Mouse (Mus musculus) left cerebral cortex, postnatal 10 days (tissue): ENCODE data around the gene Thbs3. TPM values are rescaled to one million over a fixed set of nuclear protein-coding genes. Genes with fewer than 3 reads are reported as not detected.

Experiments
- DNase-seq, 2 experiments: peaks; one replicate each; pipeline ENCODE4 v3.0.0; 2021 to 2022; ENCODE audit warnings: low spot score in 2 of 2, mixed read lengths in 1 of 2; ENCODE audit errors: extremely low spot score in 1 of 2
- intact Hi-C: fragments of 180-260 bp; cut with DNase I; formaldehyde crosslinking; loops from one replicate; pipeline ENCODE4 v1.15.1; 2025
- microRNA-seq: library from miRNA; unstranded; fragments of <30 nt; microRNA quantifications from one replicate; pipeline ENCODE4 v1.2.0, GENCODE M21; 2022
- total RNA-seq, 2 experiments: library from RNA; stranded (reverse); gene quantifications; 2 replicates each; pipeline ENCODE4 v1.2.3; 2021

The Thbs3 gene
- total RNA-seq, 2 experiments from 2014 or later = 27.8 to 31.4 TPM

DNA sequence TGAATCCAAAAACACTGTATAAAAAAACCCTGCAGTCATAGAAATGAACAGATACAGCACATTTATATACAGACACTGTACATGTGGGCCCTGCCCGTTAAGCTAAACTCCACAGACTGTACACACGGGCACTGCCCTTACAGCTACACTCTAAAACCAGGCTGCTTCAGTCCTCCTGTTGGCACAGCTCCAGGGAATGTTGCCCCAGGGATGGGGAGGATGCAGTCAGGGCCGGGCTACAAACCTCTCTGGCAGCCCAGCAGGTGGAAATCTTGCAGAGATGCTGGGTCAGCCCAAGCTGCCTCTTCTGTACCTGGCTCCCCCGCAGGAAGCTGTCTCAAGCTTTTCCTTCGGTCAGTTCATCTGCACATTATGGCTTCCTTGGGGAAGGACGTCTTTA, 56.8 kb downstream of the Thbs3 start:
- no peak for DNase-seq
- intact Hi-C loops = no loop called here

DNA sequence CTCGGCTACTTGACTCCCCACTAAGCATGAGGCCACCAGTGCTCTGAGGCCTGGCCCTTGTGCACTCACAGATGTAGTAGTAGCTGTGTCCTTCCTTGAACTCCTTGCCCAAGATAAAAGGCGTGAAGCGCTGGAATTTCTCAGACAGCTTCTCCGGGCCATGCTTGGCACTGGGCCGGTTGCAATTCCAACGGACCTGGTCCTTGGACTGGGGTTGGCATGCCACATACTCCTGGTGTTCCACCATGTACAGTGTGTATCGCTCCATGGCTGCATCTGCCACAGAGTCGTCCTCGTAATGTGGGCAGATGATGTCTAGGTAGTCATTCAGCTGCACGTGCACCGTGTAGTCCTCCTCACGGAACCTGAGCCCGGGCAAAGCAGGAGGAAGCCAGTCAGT, 61.1 kb downstream of the Thbs3 start:
- no peak for DNase-seq
- intact Hi-C loops = no loop called here

Small RNA genes within 50 kb of the gene (microRNA-seq; reads per million reads assigned to microRNA genes)
- gene Mir92b = 4,822 reads per million, percentile 91 among the genes with 10 or more reads in this experiment

Other genes starting within 250 kb of the Thbs3 start
- gene Rusc1, start 121.9 kb upstream of the Thbs3 start, total RNA-seq = 100 to 1,000 TPM; 208 to 210 TPM
- under 1 TPM in 1 of 2 experiments, not detected in 1; 0.19 TPM for gene Gm43738, start 114.1 kb upstream of the Thbs3 start, total RNA-seq
- gene Fdps, start 113.2 kb upstream of the Thbs3 start, total RNA-seq = 100 to 1,000 TPM; 165 to 177 TPM
- not detected for gene Pklr, start 79.0 kb upstream of the Thbs3 start, total RNA-seq
- 10 to 100 TPM; 37.0 to 48.6 TPM for gene Hcn3, start 55.0 kb upstream of the Thbs3 start, total RNA-seq
- 10 to 100 TPM; 42.3 to 47.3 TPM for gene Clk2, start 50.4 kb upstream of the Thbs3 start, total RNA-seq
- gene Scamp3, start 37.7 kb upstream of the Thbs3 start, total RNA-seq = 10 to 100 TPM; 80.5 to 81.1 TPM
- gene Fam189b, start 32.0 kb upstream of the Thbs3 start, total RNA-seq = 10 to 100 TPM; 59.6 to 66.2 TPM
- gene Gba, start 12.3 kb upstream of the Thbs3 start, total RNA-seq = 10 to 100 TPM; 66.2 to 68.0 TPM
- 100 to 1,000 TPM in 1 of 2 experiments, 10 to 100 TPM in 1; 98.6 to 102 TPM for gene Mtx1, start 11.9 kb downstream of the Thbs3 start, total RNA-seq
- 1 to 10 TPM in 1 of 2 experiments, under 1 TPM in 1; 0.58 to 1.8 TPM for gene Muc1, start 13.9 kb downstream of the Thbs3 start, total RNA-seq
- 10 to 100 TPM; 72.1 to 92.1 TPM for gene Krtcap2, start 30.8 kb downstream of the Thbs3 start, total RNA-seq
- 100 to 1,000 TPM; 112 to 118 TPM for gene Trim46, start 31.1 kb downstream of the Thbs3 start, total RNA-seq
- 10 to 100 TPM; 47.1 to 51.1 TPM for gene Dpm3, start 44.2 kb downstream of the Thbs3 start, total RNA-seq
- gene Slc50a1, start 55.4 kb downstream of the Thbs3 start, total RNA-seq = 10 to 100 TPM; 17.9 to 22.3 TPM
- gene Efna1, start 66.0 kb downstream of the Thbs3 start, total RNA-seq = 1 to 10 TPM; 3.3 to 4.4 TPM
- gene Efna3, start 107.8 kb downstream of the Thbs3 start, total RNA-seq = 10 to 100 TPM; 47.7 to 56.7 TPM
- 1 to 10 TPM in 1 of 2 experiments, under 1 TPM in 1; 0.34 to 1.1 TPM for gene Efna4, start 122.8 kb downstream of the Thbs3 start, total RNA-seq
- gene Adam15, start 134.8 kb downstream of the Thbs3 start, total RNA-seq = 10 to 100 TPM; 93.0 to 96.9 TPM
- under 1 TPM; 0.39 to 0.41 TPM for gene Dcst2, start 146.8 kb downstream of the Thbs3 start, total RNA-seq
- gene Dcst1, start 150.1 kb downstream of the Thbs3 start, total RNA-seq = not detected
- gene Zbtb7b, start 179.6 kb downstream of the Thbs3 start, total RNA-seq = 1 to 10 TPM; 6.9 TPM
- gene Lenep, start 187.6 kb downstream of the Thbs3 start, total RNA-seq = not detected
- 10 to 100 TPM; 31.9 to 32.7 TPM for gene Flad1, start 196.7 kb downstream of the Thbs3 start, total RNA-seq
- gene Cks1b, start 203.2 kb downstream of the Thbs3 start, total RNA-seq = 1 to 10 TPM; 7.4 to 8.0 TPM
- gene Shc1, start 203.3 kb downstream of the Thbs3 start, total RNA-seq = 10 to 100 TPM; 12.2 to 13.8 TPM
- 10 to 100 TPM; 46.0 to 50.6 TPM for gene Pygo2, start 215.0 kb downstream of the Thbs3 start, total RNA-seq
- gene Pbxip1, start 221.5 kb downstream of the Thbs3 start, total RNA-seq = 10 to 100 TPM; 32.8 to 33.8 TPM
- gene Pmvk, start 239.4 kb downstream of the Thbs3 start, total RNA-seq = 10 to 100 TPM; 43.4 to 45.9 TPM